Mouse (Mus musculus) CH12.LX (cell line): ENCODE results near the gene Rbp1. TPM values are rescaled to one million over a fixed set of nuclear protein-coding genes. Genes with fewer than 3 reads are reported as not detected.

ENCODE experiments used
- DNase-seq: peaks from one replicate; pipeline ENCODE4 v3.0.0-alpha.2; 2013; ENCODE audit errors: extremely low read depth
- H3K27ac ChIP-seq: 2 replicates; pipeline ENCODE4 v1.5.1; 2012; ENCODE audit warnings: low read depth, mild to moderate bottlenecking, control low read depth, moderate library complexity; ENCODE audit not compliant: insufficient read depth
- H3K27me3 ChIP-seq: replicated peaks from 2 replicates; pipeline ENCODE3; 2012; ENCODE audit warnings: inconsistent platforms
- H3K36me3 ChIP-seq, 2 experiments: replicated peaks in 1 of 2; 2 replicates each; pipeline versions ENCODE3 to v1.6.1; 2012; ENCODE audit warnings: inconsistent platforms in 1 of 2, low read length in 1 of 2, mild to moderate bottlenecking in 1 of 2, mixed read lengths in 1 of 2, moderate library complexity in 1 of 2; ENCODE audit not compliant: control insufficient read depth in 1 of 2, insufficient read depth in 1 of 2
- H3K4me1 ChIP-seq, 2 experiments: 2 replicates each; pipeline ENCODE4 v1.6.1; 2012; ENCODE audit warnings: inconsistent platforms in 1 of 2, moderate library complexity in 1 of 2; ENCODE audit not compliant: insufficient read depth in 2 of 2, control insufficient read depth in 1 of 2
- H3K4me2 ChIP-seq: 2 replicates; pipeline ENCODE4 v1.6.1; 2012; ENCODE audit warnings: low read depth, mild to moderate bottlenecking, control low read depth; ENCODE audit not compliant: poor library complexity, insufficient read depth, severe bottlenecking
- H3K4me3 ChIP-seq, 3 experiments: fragments of 150-350 bp in 1 of 3; sonication (generic) in 1 of 3; replicated peaks in 1 of 3; 2 replicates each; pipeline versions ENCODE3 to v1.5.1; 2011 to 2012; ENCODE audit warnings: low read depth in 2 of 3, low read length in 2 of 3, mild to moderate bottlenecking in 2 of 3, moderate library complexity in 2 of 3, control low read depth in 1 of 3, improper control_type of control experiment in 1 of 3, inconsistent platforms in 1 of 3, mixed read lengths in 1 of 3; ENCODE audit not compliant: poor library complexity in 1 of 3
- H3K79me2 ChIP-seq: replicated peaks from 2 replicates; pipeline ENCODE4 v1.6.1; 2012; ENCODE audit warnings: mild to moderate bottlenecking, moderate library complexity; ENCODE audit not compliant: control insufficient read depth, poor library complexity, insufficient read depth, severe bottlenecking; ENCODE audit errors: extremely low read depth
- H3K9ac ChIP-seq: 2 replicates; pipeline ENCODE4 v1.6.1; 2012; ENCODE audit warnings: low read depth, mild to moderate bottlenecking, control low read depth, moderate library complexity; ENCODE audit not compliant: insufficient read depth
- H3K9me3 ChIP-seq: replicated peaks from 2 replicates; pipeline ENCODE3; 2012; ENCODE audit warnings: low read length, inconsistent platforms, mixed read lengths
- BHLHE40 ChIP-seq: IDR thresholded peaks from 2 replicates; pipeline ENCODE4 v1.6.1; 2011; ENCODE audit warnings: mild to moderate bottlenecking, low read depth, low read length, improper control_type of control experiment
- CHD2 ChIP-seq: IDR thresholded peaks from 2 replicates; pipeline ENCODE4 v1.6.1; 2011; ENCODE audit warnings: low read length, improper control_type of control experiment
- EP300 ChIP-seq: IDR thresholded peaks from 2 replicates; pipeline ENCODE4 v1.6.1; 2011; ENCODE audit warnings: low read length, improper control_type of control experiment
- KAT2A ChIP-seq: IDR thresholded peaks from 2 replicates; pipeline ENCODE4 v1.6.1; 2012; ENCODE audit warnings: low read length, improper control_type of control experiment, inconsistent platforms; ENCODE audit not compliant: insufficient replicate concordance
- MAFK ChIP-seq: IDR thresholded peaks from 2 replicates; pipeline ENCODE4 v1.6.1; 2011; ENCODE audit warnings: low read length, improper control_type of control experiment; ENCODE audit not compliant: insufficient replicate concordance
- MAX ChIP-seq: IDR thresholded peaks from 2 replicates; pipeline ENCODE4 v1.6.1; 2011; ENCODE audit warnings: low read length, improper control_type of control experiment
- MAZ ChIP-seq: IDR thresholded peaks from 2 replicates; pipeline ENCODE4 v1.6.1; 2012; ENCODE audit warnings: low read depth, mild to moderate bottlenecking, inconsistent platforms, low read length, improper control_type of control experiment, moderate library complexity
- MYC ChIP-seq: IDR thresholded peaks from 2 replicates; pipeline ENCODE4 v1.6.1; 2011; ENCODE audit warnings: low read depth, mild to moderate bottlenecking, improper control_type of control experiment, low read length
- POLR2A ChIP-seq: IDR thresholded peaks from 2 replicates; pipeline ENCODE4 v1.6.1; 2011; ENCODE audit warnings: low read depth, mild to moderate bottlenecking, improper control_type of control experiment, low read length
- POLR2AphosphoS2 ChIP-seq: IDR thresholded peaks from 2 replicates; pipeline ENCODE4 v1.6.1; 2011; ENCODE audit warnings: low read depth, low read length, improper control_type of control experiment
- RCOR1 ChIP-seq: conservative IDR thresholded peaks from 2 replicates; pipeline ENCODE4 v1.6.1; 2012; ENCODE audit warnings: low read depth, mild to moderate bottlenecking, inconsistent platforms, low read length, improper control_type of control experiment
- TBP ChIP-seq: conservative IDR thresholded peaks from 2 replicates; pipeline ENCODE4 v1.6.1; 2011; ENCODE audit warnings: low read depth, low read length, improper control_type of control experiment
- TCF12 ChIP-seq: IDR thresholded peaks from 2 replicates; pipeline ENCODE4 v1.6.1; 2014; ENCODE audit warnings: low read depth, mild to moderate bottlenecking, inconsistent platforms, low read length, improper control_type of control experiment
- UBTF ChIP-seq: IDR thresholded peaks from 2 replicates; pipeline ENCODE4 v1.6.1; 2012; ENCODE audit warnings: low read depth, mild to moderate bottlenecking, inconsistent platforms, low read length, improper control_type of control experiment, moderate library complexity
- USF1 ChIP-seq: IDR thresholded peaks from 2 replicates; pipeline ENCODE4 v1.6.1; 2014; ENCODE audit warnings: low read depth, mild to moderate bottlenecking, inconsistent platforms, low read length, improper control_type of control experiment
- USF2 ChIP-seq: conservative IDR thresholded peaks from 2 replicates; pipeline ENCODE4 v1.6.1; 2011; ENCODE audit warnings: low read depth, low read length, improper control_type of control experiment
- ZNF384 ChIP-seq: IDR thresholded peaks from 2 replicates; pipeline ENCODE4 v1.6.1; 2012; ENCODE audit warnings: low read depth, low read length, improper control_type of control experiment, inconsistent platforms
- dilution Hi-C: fragments of 300-500 bp; cut with MboI; formaldehyde crosslinking; loops from 2 replicates; pipeline ENCODE4 v1.14.3; 2020; ENCODE audit warnings: low sequenced_read_pairs; ENCODE audit not compliant: extremely low pct_unique_long_range_greater_than_20kb, extremely low pct_ligation_motif_present
- in situ Hi-C: fragments of 300-500 bp; cut with MboI; formaldehyde crosslinking; loops from 3 replicates; pipeline ENCODE4 v1.14.3; 2019; ENCODE audit warnings: low sequenced_read_pairs, low pct_ligation_motif_present, low pct_unique_long_range_greater_than_20kb, mixed read lengths
- polyA plus RNA-seq: library from polyadenylated mRNA; unstranded; fragments of >175 nt; gene quantifications from 2 replicates; pipeline ENCODE4 v1.2.1, GENCODE M21; 2012; ENCODE audit warnings: low read depth; ENCODE audit not compliant: insufficient read length
- total RNA-seq, 2 experiments: library from RNA; depleted of rRNA; stranded (reverse); fragments of 300-350 nt in 1 of 2; fragments of >200 nt in 1 of 2; gene quantifications; 2 replicates each; pipeline ENCODE4 v1.2.3; 2012 to 2014

Rbp1 gene
- total and polyA plus RNA-seq, 3 experiments = 0.04 TPM; not detected in 2

GRCm38 (mm10) chr9:98397866-98398265, 24.9 kb upstream of the Rbp1 start:
- no peaks in the 10 kb centered on the region for H3K27me3 ChIP-seq
- TF ChIP-seq USF2 (no peak), MAX (no peak), MAZ (no peak), RCOR1 (no peak), TCF12 (no peak), MYC (no peak), CHD2 (no peak), KAT2A (no peak), POLR2A (no peak), TBP (no peak), UBTF (no peak), ZNF384 (no peak), POLR2AphosphoS2 (no peak), MAFK (no peak), EP300 (no peak), USF1 (no peak), BHLHE40 (no peak)
- in situ Hi-C loops = no loop called here
- H3K27ac ChIP-seq = no peak overlapping the region
- H3K4me2 ChIP-seq = no peak overlapping the region
- H3K4me3 ChIP-seq = no peak overlapping the region
- H3K9ac ChIP-seq = no peak overlapping the region
- no peaks in the 10 kb centered on the region for H3K4me1 ChIP-seq
- peaks cover 0 to 22% of the 10 kb centered on the region in 2 experiments for H3K36me3 ChIP-seq
- no peaks in the 10 kb centered on the region for H3K9me3 ChIP-seq
- H3K79me2 ChIP-seq = no peaks in the 10 kb centered on the region
- dilution Hi-C loops = no loop called here
- no peak for DNase-seq

GRCm38 (mm10) chr9:98400185-98400894, 22.4 kb upstream of the Rbp1 start:
- in situ Hi-C loops = no loop called here
- H3K27ac ChIP-seq = no peak overlapping the region
- H3K27me3 ChIP-seq = no peaks in the 10 kb centered on the region
- no peaks in the 10 kb centered on the region for H3K9me3 ChIP-seq
- peaks cover 0 to 44% of the 10 kb centered on the region in 2 experiments for H3K36me3 ChIP-seq
- peaks cover 0 to 7% of the 10 kb centered on the region in 2 experiments; a peak in 1 of 4 replicates for H3K4me1 ChIP-seq
- H3K4me2 ChIP-seq = no peak overlapping the region
- TF ChIP-seq USF2 (no peak), TBP (no peak)
- H3K9ac ChIP-seq = no peak overlapping the region
- no peak overlapping the region for H3K4me3 ChIP-seq
- no peaks in the 10 kb centered on the region for H3K79me2 ChIP-seq
- dilution Hi-C loops = no loop called here
- DNase-seq = no peak
